Mouse (Mus musculus): ENCODE measurements around the gene Zfp13.

Zfp13 gene

DNA sequence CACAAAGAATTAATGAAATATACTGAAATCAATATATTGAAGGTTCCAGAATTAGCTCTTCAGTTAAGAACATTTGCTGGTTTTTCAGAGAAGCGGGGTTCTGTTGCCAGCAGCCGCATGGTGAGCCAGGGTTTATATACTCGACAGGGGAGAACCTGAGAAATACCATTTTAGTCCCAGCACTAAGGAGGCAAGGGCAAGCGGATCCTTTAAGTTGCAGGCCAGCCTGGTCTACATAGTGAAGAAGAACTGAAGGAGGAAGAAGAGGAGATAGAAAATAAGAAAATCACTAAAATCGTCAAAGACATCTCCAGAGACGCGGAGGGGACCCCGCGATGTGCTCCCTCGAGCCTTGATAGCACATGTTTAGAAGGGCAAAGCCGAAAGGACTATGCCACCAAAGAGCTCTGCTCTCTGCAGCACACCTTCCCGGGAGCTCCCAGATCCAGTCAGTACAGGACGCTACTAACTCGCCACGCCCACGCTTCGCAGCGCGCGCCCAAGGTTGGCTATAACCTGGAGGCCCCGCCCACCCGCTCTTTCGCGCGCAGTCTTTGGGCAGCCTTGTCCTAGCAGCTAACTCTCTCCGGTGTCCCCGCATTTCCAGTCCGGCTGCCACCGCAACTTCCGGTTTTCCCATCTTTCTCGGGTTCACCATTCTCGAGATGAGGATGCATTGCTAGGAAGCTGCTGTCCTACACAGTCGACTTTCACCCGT, 6.9 kb downstream of the Zfp13 start:
- DNase-seq (ENCODE audit: extremely low spot score) = peak; percentile 97

- DNase-seq (ENCODE audit: extremely low spot score) = no peak
These were observed 12.0 kb downstream of the Zfp13 start for GRCm38 (mm10) chr17:23587253-23587652.

- peak; percentile 80 for DNase-seq (ENCODE audit: extremely low spot score)
These were observed 13.4 kb downstream of the Zfp13 start for GRCm38 (mm10) chr17:23585721-23586491.

GRCm38 (mm10) chr17:23584786-23585185, 14.5 kb downstream of the Zfp13 start:
- DNase-seq (ENCODE audit: extremely low spot score) = no peak

GRCm38 (mm10) chr17:23575951-23576552, 23.2 kb downstream of the Zfp13 start:
- no peak for DNase-seq (ENCODE audit: extremely low spot score)

DNA sequence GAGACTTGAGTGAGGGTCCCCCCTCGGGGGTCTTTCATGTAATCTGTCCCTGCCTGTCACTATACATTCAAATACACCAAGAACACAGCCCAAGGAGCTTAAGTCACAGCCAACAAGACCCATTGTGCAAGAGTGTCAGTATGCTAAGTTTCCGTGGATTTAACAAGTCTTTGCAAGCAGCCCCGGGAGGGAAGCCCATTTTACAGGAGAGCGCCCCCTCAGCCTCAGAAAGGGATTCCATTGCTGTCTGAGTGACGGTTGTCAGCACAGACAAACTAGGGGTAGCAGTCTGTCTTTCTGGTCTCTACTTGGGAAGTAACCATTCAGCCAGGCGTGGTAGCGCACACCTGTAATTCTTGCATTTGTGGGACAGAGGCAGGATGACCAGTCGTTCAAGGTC, 25.2 kb downstream of the Zfp13 start:
- no peak for DNase-seq (ENCODE audit: extremely low spot score)

DNA sequence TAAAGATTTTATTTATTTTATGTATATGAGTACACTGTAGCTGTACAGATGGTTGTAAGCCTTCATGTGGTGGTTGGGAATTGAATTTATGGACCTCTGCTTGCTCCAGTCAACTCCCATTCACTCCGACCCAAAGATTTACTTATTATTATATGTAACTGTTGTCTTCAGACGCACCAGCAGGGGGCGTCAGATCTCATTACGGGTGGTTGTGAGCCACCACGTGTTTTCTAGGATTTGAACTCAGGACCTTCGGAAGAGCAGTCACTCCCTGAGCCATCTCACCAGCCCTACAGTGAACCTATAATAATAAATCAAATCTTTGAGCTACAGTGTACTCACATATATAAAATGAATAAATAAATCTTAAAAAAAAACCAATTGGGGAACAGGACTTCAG, 27.2 kb downstream of the Zfp13 start:
- DNase-seq (ENCODE audit: extremely low spot score) = no peak

DNA sequence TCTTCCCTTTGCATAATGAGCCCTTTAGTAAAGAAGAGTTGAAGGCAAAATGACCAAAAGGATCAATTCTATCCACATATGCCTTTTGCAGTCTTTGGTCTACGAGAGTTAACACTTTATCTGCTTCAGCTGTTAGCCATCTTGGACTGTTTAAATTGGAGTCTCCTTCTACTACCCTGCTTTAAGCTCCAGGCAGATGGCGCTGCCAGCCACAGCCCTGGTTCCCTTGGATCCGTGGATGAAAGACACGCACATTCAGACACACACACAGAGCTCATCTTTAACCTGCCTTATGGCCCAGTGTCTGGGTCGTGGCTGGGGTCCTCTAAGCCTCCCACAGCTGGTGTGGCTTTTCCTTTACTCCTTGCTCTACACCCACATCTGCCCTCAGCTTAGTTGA, 28.2 kb downstream of the Zfp13 start:
- DNase-seq (ENCODE audit: extremely low spot score) = no peak

GRCm38 (mm10) chr17:23570017-23570416, 29.3 kb downstream of the Zfp13 start:
- no peak for DNase-seq (ENCODE audit: extremely low spot score)

DNA sequence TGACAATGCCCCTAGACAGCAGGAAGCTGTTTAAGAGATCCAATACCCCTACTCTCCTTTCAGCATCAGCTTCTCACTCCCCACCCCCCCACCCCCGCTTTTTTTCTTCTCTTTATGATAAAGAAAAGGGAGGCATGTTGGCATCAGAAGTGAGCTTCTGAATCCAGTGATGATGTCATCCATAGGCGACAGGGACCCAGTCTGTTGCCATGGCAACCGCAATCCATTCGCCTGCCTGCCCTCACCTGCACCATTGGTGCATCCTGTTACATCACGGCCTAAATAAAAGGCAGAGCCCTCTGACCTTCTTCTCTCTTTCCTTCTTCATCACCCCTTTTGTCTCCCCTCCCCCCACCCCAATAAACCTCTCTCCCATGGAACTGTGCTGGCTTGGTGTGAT, 30.9 kb downstream of the Zfp13 start:
- no peak for DNase-seq (ENCODE audit: extremely low spot score)

DNA sequence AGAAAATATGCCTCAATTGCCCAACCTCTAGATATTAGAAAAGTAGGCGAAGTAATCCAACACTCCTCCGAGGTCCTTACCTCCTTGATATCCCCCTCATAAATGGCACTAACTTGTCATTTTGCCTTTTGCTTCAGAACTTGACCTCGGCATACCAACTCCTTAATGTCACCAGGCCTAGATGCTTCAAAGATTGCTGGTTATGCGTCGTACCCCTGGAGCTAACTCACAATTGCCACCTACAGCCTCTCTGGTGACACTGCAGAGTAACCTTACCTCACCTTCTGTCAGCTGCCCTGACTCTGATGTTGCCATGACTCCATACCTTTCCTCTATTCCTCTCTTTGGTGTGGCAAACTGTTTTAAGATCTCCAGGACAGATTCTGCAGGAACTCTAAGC, 32.5 kb downstream of the Zfp13 start:
- no peak for DNase-seq (ENCODE audit: extremely low spot score)

DNA sequence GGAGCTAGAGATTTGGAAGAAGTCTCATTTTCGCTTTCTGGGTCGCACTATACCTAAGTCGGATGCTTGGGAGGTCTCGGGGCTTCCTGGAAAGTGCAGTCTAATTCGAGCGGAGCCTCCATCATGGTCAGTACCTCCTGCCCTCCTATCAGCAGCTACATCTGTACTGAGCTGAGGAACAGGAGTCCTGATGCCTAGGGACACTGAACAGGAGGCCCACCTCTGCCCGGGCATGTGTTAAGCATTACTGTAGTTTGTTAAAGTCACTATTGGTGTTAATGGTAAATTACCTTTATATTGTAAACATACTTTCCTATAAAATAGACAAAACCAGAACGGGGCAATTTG, 34.9 kb downstream of the Zfp13 start:
- DNase-seq (ENCODE audit: extremely low spot score) = no peak

DNA sequence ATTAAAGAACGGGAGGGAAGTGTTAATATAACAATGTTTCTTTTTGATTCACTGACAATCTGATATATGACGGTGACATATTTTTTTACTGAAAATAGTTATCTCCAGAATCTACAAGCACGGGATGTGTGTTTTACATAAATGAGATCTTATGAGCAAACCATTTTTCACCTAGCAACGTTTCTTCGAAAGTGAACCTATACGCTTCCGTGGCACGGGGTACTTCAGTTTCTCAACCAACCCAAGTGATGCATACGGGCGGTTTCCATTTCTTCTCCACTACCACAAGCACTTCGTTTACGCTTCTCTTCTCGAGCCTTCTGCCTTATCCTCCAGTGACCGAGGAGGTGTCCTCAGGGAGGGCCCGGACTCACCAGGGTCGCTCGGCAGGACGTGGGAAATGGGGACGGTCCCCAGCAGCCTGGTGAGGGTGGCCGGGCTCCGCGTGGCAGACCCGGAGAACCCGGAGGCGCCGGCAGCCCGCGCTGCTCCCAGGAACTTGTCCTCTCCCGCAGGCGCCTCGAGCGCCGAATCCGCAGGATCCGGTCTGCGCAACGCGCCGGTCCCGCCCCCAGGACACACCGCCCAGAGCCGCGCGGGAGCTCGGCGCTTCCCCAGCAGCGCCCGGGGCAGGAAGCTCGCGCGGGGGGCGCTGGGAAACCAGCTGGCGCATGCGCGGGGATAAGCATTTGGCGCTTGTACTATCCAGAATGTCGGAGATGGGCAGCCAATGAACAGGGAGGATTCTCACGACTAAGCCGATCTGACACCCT, 35.5 kb downstream of the Zfp13 start, which contains the start of gene Zfp213:
TSS of gene Zfp213 (minus strand) at position 644 of the 773 bp plus-strand sequence.
- peak; percentile 93 for DNase-seq (ENCODE audit: extremely low spot score)

DNA sequence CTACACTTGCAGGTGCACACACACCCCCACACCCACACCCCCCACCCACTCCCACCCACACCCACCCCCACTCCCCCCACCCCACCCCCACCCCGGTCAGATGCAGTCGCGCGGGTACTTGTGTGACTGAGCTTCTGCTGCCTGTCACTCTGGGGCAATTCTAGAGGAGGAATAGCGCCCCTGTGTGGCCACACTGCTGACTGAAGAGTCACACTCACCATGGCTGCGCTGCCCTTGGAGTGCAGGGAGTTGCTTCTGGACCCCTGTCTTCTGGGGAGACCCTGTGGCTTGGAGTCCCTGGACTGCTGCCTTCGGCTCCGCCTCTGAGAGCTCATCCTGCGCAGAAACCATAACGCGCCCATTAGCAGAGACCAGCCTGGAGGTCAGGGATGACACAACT, 39.5 kb downstream of the Zfp13 start:
- peak; percentile 20 for DNase-seq (ENCODE audit: extremely low spot score)

DNA sequence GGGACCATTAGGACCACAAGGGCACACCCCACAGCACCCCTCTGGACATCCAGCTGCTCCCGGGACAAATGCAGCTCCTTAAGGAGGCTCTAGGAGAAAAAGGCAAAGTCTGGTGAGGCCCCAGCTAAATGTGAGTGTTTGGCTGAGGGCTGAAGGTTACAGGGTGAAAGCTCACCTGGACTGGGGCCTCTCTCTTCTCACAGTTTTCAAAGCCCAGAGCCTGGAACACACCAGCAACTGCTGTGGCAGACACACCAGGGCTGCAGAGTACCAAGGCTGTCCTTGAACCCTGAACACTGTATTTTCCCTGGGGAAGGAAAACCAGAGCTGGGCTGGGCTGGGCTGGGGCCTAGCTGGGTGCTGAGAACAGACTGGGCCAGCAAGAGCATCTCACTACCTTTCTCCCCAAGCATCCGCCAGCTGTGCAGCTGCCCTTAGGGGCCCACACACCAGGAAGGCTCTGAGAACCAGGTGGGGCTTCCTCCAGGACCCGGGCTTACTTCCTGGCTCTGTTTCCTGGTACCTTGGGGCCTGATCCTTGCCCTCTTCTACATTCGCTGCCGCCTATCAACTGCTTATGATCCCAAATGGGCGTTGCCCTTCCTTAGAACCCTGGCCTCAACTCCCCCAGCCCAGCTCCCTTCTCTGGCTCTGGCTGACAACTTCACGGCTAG, 43.9 kb downstream of the Zfp13 start:
- no peak for DNase-seq (ENCODE audit: extremely low spot score)

DNA sequence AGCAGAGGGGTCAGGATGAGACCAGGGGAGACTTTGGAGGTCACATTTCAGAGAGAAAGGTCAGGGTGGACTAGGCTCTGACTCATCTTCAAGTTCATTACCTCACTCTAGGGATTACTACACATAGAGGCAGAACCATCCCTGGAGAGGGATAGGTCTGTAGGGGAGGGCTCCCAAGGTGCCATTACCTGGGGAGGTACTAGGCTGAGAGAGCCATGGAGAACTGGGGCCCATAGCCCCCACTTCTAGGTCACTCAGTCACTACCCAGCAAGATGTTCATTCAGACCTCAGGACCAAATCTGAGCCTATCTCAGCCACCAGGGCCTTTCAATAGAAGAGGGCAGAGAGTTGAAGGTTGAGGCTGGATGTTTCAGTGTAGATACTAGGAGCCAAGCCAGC, 45.0 kb downstream of the Zfp13 start:
- no peak for DNase-seq (ENCODE audit: extremely low spot score)

DNA sequence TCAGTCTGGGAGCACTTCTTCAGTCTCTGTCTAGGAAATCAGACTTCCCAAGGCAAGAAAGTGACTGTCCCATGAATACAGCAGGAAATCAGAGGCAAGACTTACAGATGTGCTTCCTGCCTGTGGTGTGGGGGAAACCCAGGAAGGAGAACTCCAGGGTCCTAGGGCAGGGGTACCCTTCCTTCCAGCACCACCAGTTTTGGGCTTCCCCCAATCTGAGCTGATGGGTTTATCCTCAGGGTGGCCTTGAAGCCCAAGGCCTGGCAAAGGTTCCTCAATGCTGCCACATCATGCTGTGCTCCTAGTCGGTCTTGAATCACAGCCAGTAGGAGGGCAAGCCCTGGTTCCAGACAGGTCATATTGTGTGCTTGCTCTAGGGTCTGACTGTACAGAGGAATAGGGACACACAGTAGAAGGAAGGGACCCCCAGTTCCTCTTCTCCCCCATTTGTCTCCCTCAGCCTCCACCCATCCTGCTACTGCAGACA, 45.6 kb downstream of the Zfp13 start:
- no peak for DNase-seq (ENCODE audit: extremely low spot score)

DNA sequence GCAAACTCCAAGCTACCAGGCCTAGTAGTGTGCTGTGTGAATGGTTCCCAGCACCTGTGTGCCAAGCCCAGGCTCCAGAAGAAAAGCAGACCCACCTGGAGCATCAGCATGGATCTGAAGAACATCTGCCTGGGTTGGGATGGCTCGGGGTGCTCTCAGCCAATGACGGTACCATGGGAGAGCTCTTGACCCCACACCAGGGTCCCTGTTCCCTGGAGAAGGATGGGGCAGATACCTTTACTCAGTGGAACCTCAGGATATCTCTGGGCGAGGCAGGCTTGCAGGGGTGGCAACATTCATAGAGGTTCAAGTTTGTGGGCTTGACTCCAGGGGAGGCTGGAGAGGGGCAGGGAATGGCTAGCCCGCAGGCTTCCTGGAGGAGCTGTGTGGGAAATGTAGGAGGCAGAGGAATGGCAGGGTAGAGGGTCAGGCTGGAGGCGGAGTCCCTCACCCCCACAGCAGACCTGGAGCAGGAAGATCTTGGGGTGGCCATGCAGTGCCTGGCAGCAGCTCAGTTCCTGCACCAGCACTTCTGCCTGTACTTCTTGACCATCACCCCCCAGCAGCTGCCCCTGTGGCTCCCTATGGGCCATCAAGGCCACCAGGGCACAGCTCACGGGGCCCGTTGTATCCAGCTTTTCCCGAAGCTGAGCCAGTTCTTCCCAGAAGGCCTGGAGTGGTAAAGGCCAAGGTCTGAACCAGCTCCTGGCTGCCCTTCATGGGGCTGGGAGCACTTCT, 46.2 kb downstream of the Zfp13 start:
- no peak for DNase-seq (ENCODE audit: extremely low spot score)

DNA sequence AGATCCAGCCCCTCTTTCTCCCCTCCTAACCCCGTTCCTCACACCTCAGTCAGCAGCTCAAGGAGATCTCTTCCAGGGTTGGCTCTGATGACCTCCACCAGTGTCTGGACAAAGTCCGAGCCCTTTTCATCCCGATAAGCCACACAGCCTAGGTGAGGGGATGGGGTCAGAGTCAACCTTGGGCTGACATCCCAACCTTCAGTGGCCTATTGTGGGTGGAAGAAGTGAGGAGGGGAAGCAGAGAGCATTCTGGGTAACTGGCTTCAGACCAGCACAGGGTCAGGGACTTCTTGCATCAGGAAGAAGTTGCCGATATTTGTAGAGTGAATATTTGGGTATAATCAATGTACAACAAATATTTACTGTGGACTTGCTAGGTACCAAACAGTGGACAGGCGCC, 47.3 kb downstream of the Zfp13 start:
- no peak for DNase-seq (ENCODE audit: extremely low spot score)

DNA sequence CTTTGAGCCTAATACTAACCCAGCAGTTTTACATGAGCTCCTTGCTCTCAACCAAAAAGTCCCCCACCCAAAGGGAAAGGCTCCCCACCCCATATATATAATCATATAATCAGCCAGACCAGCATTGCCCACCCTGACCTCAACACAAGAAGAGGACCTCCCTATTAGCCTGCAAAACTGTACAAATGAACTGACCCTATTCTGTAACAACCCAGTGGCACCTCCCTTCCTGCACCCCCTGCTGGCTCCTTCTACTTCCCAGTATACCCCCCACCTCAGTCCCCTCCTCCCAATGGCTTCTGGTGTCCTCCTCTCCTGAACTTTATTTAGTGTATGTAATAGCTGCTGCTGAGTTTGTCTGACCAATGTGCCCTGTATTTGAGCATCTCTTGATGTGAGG, 47.9 kb downstream of the Zfp13 start:
- no peak for DNase-seq (ENCODE audit: extremely low spot score)

DNA sequence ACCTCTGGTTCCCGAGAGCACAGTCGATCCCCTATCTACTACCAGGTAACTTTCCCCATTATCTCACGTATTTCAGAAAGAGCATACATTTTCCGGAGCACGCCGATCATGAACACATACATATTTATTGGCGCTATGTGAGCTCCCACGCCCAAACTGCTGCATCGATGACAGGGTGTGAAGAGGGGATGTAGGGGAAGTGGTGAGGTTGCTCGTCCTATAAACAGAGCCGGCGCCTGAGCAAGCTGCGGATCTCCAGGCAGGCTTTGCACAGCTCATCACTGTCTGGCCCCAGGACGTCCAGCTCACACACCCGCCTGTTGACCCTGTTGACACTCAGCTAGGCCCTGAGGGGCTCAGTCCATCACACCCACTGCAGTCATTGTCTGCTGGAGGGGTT, 48.4 kb downstream of the Zfp13 start:
- no peak for DNase-seq (ENCODE audit: extremely low spot score)

All from embryo, embryonic 9.5 days (tissue).